9 mouse cellular contexts compared by ENCODE assay signal in genomic region chr10:81297845-81298244, GRCm38 (mm10). TPM values are rescaled to one million over a fixed set of nuclear protein-coding genes. Genes with fewer than 3 reads are reported as not detected.
DNase-seq lines count a peak whose midpoint lies in the region; ATAC-seq and TF ChIP-seq lines count a peak whose summit lies in the region.
"Had no signal": no experiment of that assay in that cellular context is flagged by ENCODE, and none has a peak within 500 bp of the region (broad histone marks: within the 10 kb centered on the region; RNA-seq: fewer than 3 reads in every experiment).

No protein-coding gene starts in this region.

- ATAC-seq in hindbrain, embryonic 14.5 days (ENCODE audit: low FRiP score), result no peak
- peak; percentile 37 for ATAC-seq in neutrophil, adult 5-6 weeks (ENCODE audit: extremely low read depth, insufficient number of reproducible peaks, low FRiP score, poor library complexity, severe bottlenecking)
- ATAC-seq in forebrain, embryonic 14.5 days, result no peak
- ATAC-seq in megakaryocyte-erythroid progenitor cell, adult 5-6 weeks (replicated peaks; ENCODE audit: low FRiP score, low TSS enrichment, poor library complexity, severe bottlenecking), result no peak

- peak; percentile 67 to 81 for DNase-seq in adrenal gland, adult (ENCODE audit: inconsistent age in 2 of 2, low spot score in 1 of 2)
- DNase-seq in adrenal gland, postnatal 25 days, result no peak
- DNase-seq in hindbrain, embryonic 14.5 days (ENCODE audit: low spot score), result no peak
- DNase-seq in liver, adult 2 months (ENCODE audit: extremely low read depth, low read depth, low spot score), result no peak
- DNase-seq in forebrain, embryonic 14.5 days (ENCODE audit: low spot score), result no peak

- no peak overlapping the region for H3K4me2 ChIP-seq in hindbrain, embryonic 14.5 days (replicated peaks)
- H3K4me2 ChIP-seq in forebrain, embryonic 14.5 days (ENCODE audit: low read length), result no peak overlapping the region

- peak overlapping the region; percentile 44 for H3K4me3 ChIP-seq in bone marrow macrophage, adult 2 months (ENCODE audit: insufficient read depth, low read length)
- H3K4me3 ChIP-seq in hindbrain, embryonic 14.5 days (replicated peaks; ENCODE audit: low read length), result no peak overlapping the region
- peak overlapping the region; percentile 26; the same call in 1 of the 2 replicates for H3K4me3 ChIP-seq in liver, adult 2 months (ENCODE audit: insufficient read depth, low read depth, low read length)
- no peak overlapping the region for H3K4me3 ChIP-seq in forebrain, embryonic 14.5 days (ENCODE audit: low read depth, low read length)
- H3K4me3 ChIP-seq: erythroblast, embryonic 14.5 days had no signal

- H3K9me3 ChIP-seq in hindbrain, embryonic 14.5 days (ENCODE audit: control insufficient read depth, low read length), result no peaks in the 10 kb centered on the region
- H3K9me3 ChIP-seq in forebrain, embryonic 14.5 days (replicated peaks; ENCODE audit: control insufficient read depth, low read length), result no peaks in the 10 kb centered on the region

- 0 out of 2 replicates have a peak, but pooled peaks have one; percentile 28 for TF ChIP-seq POLR2A in bone marrow macrophage, adult 2 months (IDR thresholded peaks at IDR 0.05; ENCODE audit: borderline replicate concordance, low read depth, low read length)
- TF ChIP-seq POLR2A in liver, adult 2 months (IDR thresholded peaks at IDR 0.05; ENCODE audit: extremely low read depth, insufficient read depth, low read length), result 0 out of 2 replicates have a peak, but pooled peaks have one; percentile 28

- H3K36me3 ChIP-seq in hindbrain, embryonic 14.5 days (replicated peaks; ENCODE audit: control insufficient read depth, insufficient read depth), result no peaks in the 10 kb centered on the region
- H3K36me3 ChIP-seq in liver, adult 2 months (ENCODE audit: control insufficient read depth, insufficient read depth, low read length), result no peaks in the 10 kb centered on the region
- H3K36me3 ChIP-seq in forebrain, embryonic 14.5 days (ENCODE audit: control insufficient read depth, insufficient read depth, low read length), result peaks cover 4% of the 10 kb centered on the region; the same call in 1 of the 2 replicates

- no peak for TF ChIP-seq CTCF in bone marrow macrophage, adult 2 months (IDR thresholded peaks at IDR 0.05; ENCODE audit: low read depth, low read length)
- TF ChIP-seq CTCF in liver, adult 2 months (IDR thresholded peaks at IDR 0.05; ENCODE audit: low read depth, low read length), result no peak

- peak overlapping the region; percentile 94 for H3K27ac ChIP-seq in bone marrow macrophage, adult 2 months (ENCODE audit: insufficient read depth, low read depth, low read length)
- H3K27ac ChIP-seq in hindbrain, embryonic 14.5 days, result 0 out of 2 replicates have a peak overlapping the region, but pooled peaks have one; percentile 9
- peak overlapping the region; percentile 87 for H3K27ac ChIP-seq in liver, adult 2 months (replicated peaks; ENCODE audit: insufficient read depth, low read depth, low read length)
- H3K27ac ChIP-seq in forebrain, embryonic 14.5 days (ENCODE audit: low read depth, low read length), result no peak overlapping the region

- no peaks in the 10 kb centered on the region for H3K27me3 ChIP-seq in hindbrain, embryonic 14.5 days (ENCODE audit: control insufficient read depth, insufficient read depth, low read length)
- no peaks in the 10 kb centered on the region for H3K27me3 ChIP-seq in liver, adult 2 months (ENCODE audit: control insufficient read depth, insufficient read depth, low read length)
- no peaks in the 10 kb centered on the region for H3K27me3 ChIP-seq in forebrain, embryonic 14.5 days (replicated peaks; ENCODE audit: control insufficient read depth, insufficient read depth, low read length)

- peaks cover 77% of the 10 kb centered on the region for H3K79me2 ChIP-seq in liver, adult 2 months (ENCODE audit: control insufficient read depth, insufficient read depth, low read length)

- H3K9ac ChIP-seq in hindbrain, embryonic 14.5 days, result no peak overlapping the region
- H3K9ac ChIP-seq in liver, adult 2 months (ENCODE audit: low read depth, low read length), result peak overlapping the region; percentile 56
- no peak overlapping the region for H3K9ac ChIP-seq in forebrain, embryonic 14.5 days (ENCODE audit: low read length)

- 80% methylated on average over 10 of the region's 10 CpGs for WGBS in hindbrain, embryonic 14.5 days
- 34% methylated on average over 10 of the region's 10 CpGs for WGBS in liver, adult 2 months
- WGBS in forebrain, embryonic 14.5 days, result 87% methylated on average over 10 of the region's 10 CpGs

- H3K4me1 ChIP-seq in bone marrow macrophage, adult 2 months (ENCODE audit: control insufficient read depth, insufficient read depth, low read length), result peaks cover 72% of the 10 kb centered on the region
- H3K4me1 ChIP-seq in hindbrain, embryonic 14.5 days (replicated peaks; ENCODE audit: control insufficient read depth, insufficient read depth, low read length), result peaks cover 17% of the 10 kb centered on the region
- peaks cover 44% of the 10 kb centered on the region for H3K4me1 ChIP-seq in liver, adult 2 months (ENCODE audit: control insufficient read depth, insufficient read depth, low read length)
- H3K4me1 ChIP-seq in forebrain, embryonic 14.5 days (ENCODE audit: control insufficient read depth, insufficient read depth, low read length), result peaks cover 14% of the 10 kb centered on the region

RNA-seq across cellular contexts. Expression of gene Pip5k1c, which starts 5.1 kb away (rescaled TPM):
- total RNA-seq in adrenal gland, postnatal 25 days (2021), result 44.6 and 51.8 TPM in 2 replicates
- polyA plus RNA-seq in bone marrow macrophage, adult 2 months (2012; ENCODE audit: insufficient read depth, insufficient read length, missing spikeins), result 90.9 and 106 TPM in 2 replicates
- polyA plus RNA-seq in hindbrain, embryonic 14.5 days (2014; fragmentation: Nextera tagmentation; extraction: Ambion mirVana), result 137 and 151 TPM in 2 replicates
- total RNA-seq in liver, adult 2 months (2014; rRNA removed), result 7.4 and 10.0 TPM in 2 replicates
- polyA plus RNA-seq in liver, adult 2 months (2012; rRNA removed), result 25.8 and 30.1 TPM in 2 replicates
- 98.0 and 112 TPM in 2 replicates for total RNA-seq in neutrophil, adult 5-6 weeks (2017)
- 76.4 and 114 TPM in 2 replicates for polyA plus RNA-seq in forebrain, embryonic 14.5 days (2014; fragmentation: Nextera tagmentation; extraction: Ambion mirVana)
- total RNA-seq in megakaryocyte-erythroid progenitor cell, adult 5-6 weeks (2014; fragmentation: Nextera tagmentation), result 40.4 and 51.0 TPM in 2 replicates
- total RNA-seq in megakaryocyte-erythroid progenitor cell, adult 5-6 weeks (2017), result 17.3 and 26.2 TPM in 2 replicates

RNA-seq across cellular contexts. Expression of gene Tjp3, which starts 6.5 kb away (rescaled TPM):
- total RNA-seq in adrenal gland, postnatal 25 days (2021), result 0.18 TPM in 1 of 2 replicates, not detected in the other
- 9.2 and 9.8 TPM in 2 replicates for polyA plus RNA-seq in bone marrow macrophage, adult 2 months (2012; ENCODE audit: insufficient read depth, insufficient read length, missing spikeins)
- polyA plus RNA-seq in hindbrain, embryonic 14.5 days (2014; fragmentation: Nextera tagmentation; extraction: Ambion mirVana), result 3.9 and 6.0 TPM in 2 replicates
- 7.6 and 7.7 TPM in 2 replicates for total RNA-seq in liver, adult 2 months (2014; rRNA removed)
- 24.2 and 32.0 TPM in 2 replicates for polyA plus RNA-seq in liver, adult 2 months (2012; rRNA removed)
- total RNA-seq in neutrophil, adult 5-6 weeks (2017), result 7.2 and 13.1 TPM in 2 replicates
- polyA plus RNA-seq in forebrain, embryonic 14.5 days (2014; fragmentation: Nextera tagmentation; extraction: Ambion mirVana), result 4.8 and 7.0 TPM in 2 replicates
- 0.81 and 7.3 TPM in 2 replicates for total RNA-seq in megakaryocyte-erythroid progenitor cell, adult 5-6 weeks (2014; fragmentation: Nextera tagmentation)
- 1.3 and 2.5 TPM in 2 replicates for total RNA-seq in megakaryocyte-erythroid progenitor cell, adult 5-6 weeks (2017)

RNA-seq across cellular contexts. Expression of gene Cactin, which starts 23.1 kb away (rescaled TPM):
- total RNA-seq in adrenal gland, postnatal 25 days (2021), result 44.0 and 45.7 TPM in 2 replicates
- polyA plus RNA-seq in bone marrow macrophage, adult 2 months (2012; ENCODE audit: insufficient read depth, insufficient read length, missing spikeins), result 18.1 and 18.2 TPM in 2 replicates
- 18.7 and 20.6 TPM in 2 replicates for polyA plus RNA-seq in hindbrain, embryonic 14.5 days (2014; fragmentation: Nextera tagmentation; extraction: Ambion mirVana)
- total RNA-seq in liver, adult 2 months (2014; rRNA removed), result 5.0 and 5.7 TPM in 2 replicates
- polyA plus RNA-seq in liver, adult 2 months (2012; rRNA removed), result 12.8 and 14.1 TPM in 2 replicates
- total RNA-seq in neutrophil, adult 5-6 weeks (2017), result 30.1 and 38.4 TPM in 2 replicates
- polyA plus RNA-seq in forebrain, embryonic 14.5 days (2014; fragmentation: Nextera tagmentation; extraction: Ambion mirVana), result 16.8 and 22.2 TPM in 2 replicates
- 26.4 and 46.2 TPM in 2 replicates for total RNA-seq in megakaryocyte-erythroid progenitor cell, adult 5-6 weeks (2014; fragmentation: Nextera tagmentation)
- 30.4 and 33.4 TPM in 2 replicates for total RNA-seq in megakaryocyte-erythroid progenitor cell, adult 5-6 weeks (2017)

RNA-seq across cellular contexts. Expression of gene Tbxa2r, which starts 30.7 kb away (rescaled TPM):
- 65.7 and 69.5 TPM in 2 replicates for total RNA-seq in adrenal gland, postnatal 25 days (2021)
- polyA plus RNA-seq in bone marrow macrophage, adult 2 months (2012; ENCODE audit: insufficient read depth, insufficient read length, missing spikeins), result not detected in 2 replicates
- polyA plus RNA-seq in hindbrain, embryonic 14.5 days (2014; fragmentation: Nextera tagmentation; extraction: Ambion mirVana), result 4.3 and 5.4 TPM in 2 replicates
- total RNA-seq in liver, adult 2 months (2014; rRNA removed), result 0.37 and 0.81 TPM in 2 replicates
- 3.8 and 4.0 TPM in 2 replicates for polyA plus RNA-seq in liver, adult 2 months (2012; rRNA removed)
- 4.1 and 5.6 TPM in 2 replicates for total RNA-seq in neutrophil, adult 5-6 weeks (2017)
- polyA plus RNA-seq in forebrain, embryonic 14.5 days (2014; fragmentation: Nextera tagmentation; extraction: Ambion mirVana), result 2.9 and 4.1 TPM in 2 replicates
- total RNA-seq in megakaryocyte-erythroid progenitor cell, adult 5-6 weeks (2014; fragmentation: Nextera tagmentation), result 0.66 and 2.3 TPM in 2 replicates
- total RNA-seq in megakaryocyte-erythroid progenitor cell, adult 5-6 weeks (2017), result 0.52 TPM in 1 of 2 replicates, not detected in the other

RNA-seq across cellular contexts. Expression of gene Apba3, which starts 31.1 kb away (rescaled TPM):
- total RNA-seq in adrenal gland, postnatal 25 days (2021), result 70.4 and 110 TPM in 2 replicates
- 34.3 and 36.1 TPM in 2 replicates for polyA plus RNA-seq in bone marrow macrophage, adult 2 months (2012; ENCODE audit: insufficient read depth, insufficient read length, missing spikeins)
- polyA plus RNA-seq in hindbrain, embryonic 14.5 days (2014; fragmentation: Nextera tagmentation; extraction: Ambion mirVana), result 26.4 and 31.5 TPM in 2 replicates
- 30.5 and 44.1 TPM in 2 replicates for total RNA-seq in liver, adult 2 months (2014; rRNA removed)
- polyA plus RNA-seq in liver, adult 2 months (2012; rRNA removed), result 132 and 143 TPM in 2 replicates
- total RNA-seq in neutrophil, adult 5-6 weeks (2017), result 16.6 and 24.0 TPM in 2 replicates
- polyA plus RNA-seq in forebrain, embryonic 14.5 days (2014; fragmentation: Nextera tagmentation; extraction: Ambion mirVana), result 30.5 and 36.8 TPM in 2 replicates
- 28.9 and 32.6 TPM in 2 replicates for total RNA-seq in megakaryocyte-erythroid progenitor cell, adult 5-6 weeks (2014; fragmentation: Nextera tagmentation)
- total RNA-seq in megakaryocyte-erythroid progenitor cell, adult 5-6 weeks (2017), result 2.6 and 16.7 TPM in 2 replicates

Comparison
In these comparisons a context has a peak if more than half of its experiments do, and no peak if none do; other contexts are left out.
1. DNase-seq: peak in adrenal gland, adult (2 of 2); none in adrenal gland, postnatal 25 days (single experiment), hindbrain, embryonic 14.5 days (single experiment), liver, adult 2 months (single experiment) and forebrain, embryonic 14.5 days (single experiment).
2. H3K4me3 ChIP-seq: peak in bone marrow macrophage, adult 2 months (single experiment) and liver, adult 2 months (single experiment); none in hindbrain, embryonic 14.5 days (single experiment) and forebrain, embryonic 14.5 days (single experiment).